Mouse (Mus musculus) lung, postnatal 36 days (tissue): ENCODE measurements at regions not wholly inside any gene's neighbourhood (a gene's known extent, or its start where the extent isn't known, plus 50 kb on each side); places are given as distances from the start of the nearest gene placed in this dataset.

Experiments
- DNase-seq: peaks from one replicate; pipeline ENCODE4 v3.0.0; 2022; ENCODE audit warnings: mixed read lengths

- DNase-seq: no peak
Measured at GRCm38 (mm10) chr5:148605730-148606129, 53.1 kb upstream of the Ubl3 start.
